Mouse (Mus musculus): ENCODE measurements around the gene Zcchc24. TPM values are rescaled to one million over a fixed set of nuclear protein-coding genes. Genes with fewer than 3 reads are reported as not detected.
A peak's percentile ranks its signal among the peaks of the same experiment; 100 is the strongest.

The Zcchc24 gene
- polyA plus RNA-seq, 1 experiment from 2014 or later = 15.2 TPM

GRCm38 (mm10) chr14:25794331-25794730, 25.5 kb upstream of the Zcchc24 start:
- Histone ChIP-seq H3K4me3 (no peak overlapping the region), H3K9me3 (no peaks in the 10 kb centered on the region), H3K27me3 (replicated peaks; ENCODE audit: low read depth, poor library complexity, severe bottlenecking) (peaks cover 10% of the 10 kb centered on the region), H3K36me3 (replicated peaks) (no peaks in the 10 kb centered on the region), H3K4me1 (peaks cover 22% of the 10 kb centered on the region), H3K27ac (replicated peaks) (no peak overlapping the region)
- 96% methylated on average over 2 of the region's 2 CpGs for WGBS
- no peak for DNase-seq (ENCODE audit: low spot score)

GRCm38 (mm10) chr14:25790768-25791302, 22.0 kb upstream of the Zcchc24 start:
- H3K9me3 ChIP-seq = no peaks in the 10 kb centered on the region
- 76% methylated on average over 6 of the region's 6 CpGs for WGBS
- no peak for DNase-seq (ENCODE audit: low spot score)

DNA sequence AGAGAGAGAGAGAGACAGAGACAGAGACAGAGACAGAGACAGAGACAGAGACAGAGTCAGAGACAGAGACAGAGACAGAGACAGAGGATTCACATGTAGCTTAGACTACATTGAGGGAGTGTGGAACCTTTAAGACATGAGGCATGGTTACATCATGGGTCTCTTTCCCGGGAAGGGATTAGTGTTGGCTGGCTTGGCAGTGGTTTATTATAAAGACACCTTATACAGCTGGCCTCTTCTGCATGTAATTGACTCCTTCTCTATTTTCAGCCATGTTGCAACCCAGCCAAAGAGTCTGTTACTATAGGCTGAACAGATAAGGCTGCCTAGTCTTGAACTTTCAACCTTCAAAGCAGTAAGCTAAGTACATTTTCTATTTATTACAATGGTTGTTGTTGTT, 21.1 kb upstream of the Zcchc24 start:
- 87% methylated on average over 1 of the region's 1 CpGs for WGBS

More at GRCm38 (mm10) chr14:25790768-25791302, 22.0 kb upstream of the Zcchc24 start:
- no peaks in the 10 kb centered on the region for H3K36me3 ChIP-seq (replicated peaks)
- H3K27me3 ChIP-seq (replicated peaks; ENCODE audit: low read depth, poor library complexity, severe bottlenecking) = 0 out of 2 replicates have a peak, but pooled peaks cover 4% of the 10 kb centered on the region
- H3K27ac ChIP-seq (replicated peaks) = no peak overlapping the region
- H3K4me1 ChIP-seq = peaks cover 24% of the 10 kb centered on the region
- H3K4me3 ChIP-seq = no peak overlapping the region

GRCm38 (mm10) chr14:25789207-25789606, 20.4 kb upstream of the Zcchc24 start:
- no peak for DNase-seq (ENCODE audit: low spot score)
- H3K27me3 ChIP-seq (replicated peaks; ENCODE audit: low read depth, poor library complexity, severe bottlenecking) = 0 out of 2 replicates have a peak, but pooled peaks cover 4% of the 10 kb centered on the region
- peaks cover 15% of the 10 kb centered on the region for H3K4me1 ChIP-seq
- H3K36me3 ChIP-seq (replicated peaks) = no peaks in the 10 kb centered on the region
- no peak overlapping the region for H3K4me3 ChIP-seq
- H3K27ac ChIP-seq (replicated peaks) = no peak overlapping the region
- no peaks in the 10 kb centered on the region for H3K9me3 ChIP-seq

More for the DNA sequence above, 21.1 kb upstream of the Zcchc24 start:
- Histone ChIP-seq H3K27me3 (replicated peaks; ENCODE audit: low read depth, poor library complexity, severe bottlenecking) (0 out of 2 replicates have a peak, but pooled peaks cover 4% of the 10 kb centered on the region), H3K4me3 (no peak overlapping the region), H3K27ac (replicated peaks) (no peak overlapping the region), H3K4me1 (peaks cover 15% of the 10 kb centered on the region), H3K36me3 (replicated peaks) (no peaks in the 10 kb centered on the region), H3K9me3 (no peaks in the 10 kb centered on the region)
- no peak for DNase-seq (ENCODE audit: low spot score)

DNA sequence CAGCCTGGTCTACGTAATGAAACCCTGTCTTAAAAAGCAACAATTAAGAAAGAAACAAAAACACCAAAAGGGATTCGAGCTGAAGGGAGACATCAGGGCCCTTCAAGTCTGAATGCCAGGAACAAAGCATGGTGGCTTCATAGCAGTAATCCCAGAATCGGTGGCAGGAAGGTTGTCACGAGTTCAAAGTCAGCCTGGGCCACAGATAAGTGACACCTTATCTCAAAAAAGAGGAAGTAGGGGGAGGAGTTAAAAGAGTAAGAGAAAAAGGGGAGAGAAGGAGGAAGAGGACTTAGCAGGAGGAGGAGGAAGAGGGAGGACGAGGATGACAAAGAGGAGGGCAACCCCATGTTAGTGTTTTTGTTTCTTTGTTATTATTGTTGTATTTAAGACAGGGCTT, 19.4 kb upstream of the Zcchc24 start:
- H3K27me3 ChIP-seq (replicated peaks; ENCODE audit: low read depth, poor library complexity, severe bottlenecking) = 0 out of 2 replicates have a peak, but pooled peaks cover 4% of the 10 kb centered on the region
- H3K36me3 ChIP-seq (replicated peaks) = no peaks in the 10 kb centered on the region
- WGBS = 75% methylated on average over 5 of the region's 5 CpGs
- no peak overlapping the region for H3K27ac ChIP-seq (replicated peaks)
- no peaks in the 10 kb centered on the region for H3K9me3 ChIP-seq
- no peak for DNase-seq (ENCODE audit: low spot score)
- H3K4me3 ChIP-seq = no peak overlapping the region
- peaks cover 21% of the 10 kb centered on the region for H3K4me1 ChIP-seq

DNA sequence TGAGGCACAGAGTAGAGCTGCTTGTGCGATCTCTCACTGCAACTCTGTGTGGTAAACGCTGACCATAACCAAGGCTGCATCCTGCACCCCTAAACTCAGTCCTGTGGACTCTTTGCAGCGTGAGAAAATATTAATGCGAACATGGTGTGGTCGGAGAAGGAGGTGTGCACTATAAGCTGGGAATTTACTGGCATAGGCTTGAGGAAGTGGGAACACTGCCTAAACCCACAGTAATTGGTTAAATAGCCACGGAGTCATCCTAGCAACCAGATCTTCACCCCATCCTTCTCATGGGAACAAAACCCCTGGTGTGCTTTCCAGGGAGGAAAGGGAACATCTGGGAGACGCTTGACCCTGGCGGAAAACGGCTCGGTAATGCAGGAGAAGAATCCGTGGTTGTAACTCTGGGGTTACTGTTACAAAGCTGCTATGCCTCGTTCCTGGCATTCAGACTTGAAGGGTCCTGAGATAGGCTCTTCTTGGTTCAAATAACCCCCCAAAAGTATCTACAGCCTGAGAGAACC, 18.6 kb upstream of the Zcchc24 start:
- no peak for DNase-seq (ENCODE audit: low spot score)
- no peaks in the 10 kb centered on the region for H3K36me3 ChIP-seq (replicated peaks)
- 75% methylated on average over 12 of the region's 12 CpGs for whole genome bisulfite sequencing
- no peaks in the 10 kb centered on the region for H3K9me3 ChIP-seq
- 0 out of 2 replicates have a peak, but pooled peaks cover 4% of the 10 kb centered on the region for H3K27me3 ChIP-seq (replicated peaks; ENCODE audit: low read depth, poor library complexity, severe bottlenecking)
- no peak overlapping the region for H3K27ac ChIP-seq (replicated peaks)
- peaks cover 28% of the 10 kb centered on the region for H3K4me1 ChIP-seq
- no peak overlapping the region for H3K4me3 ChIP-seq

- no peak overlapping the region for H3K4me3 ChIP-seq
- no peak for DNase-seq (ENCODE audit: low spot score)
- 68% methylated on average over 5 of the region's 5 CpGs for WGBS
- H3K36me3 ChIP-seq (replicated peaks) = no peaks in the 10 kb centered on the region
- peaks cover 33% of the 10 kb centered on the region for H3K4me1 ChIP-seq
- H3K27me3 ChIP-seq (replicated peaks; ENCODE audit: low read depth, poor library complexity, severe bottlenecking) = 0 out of 2 replicates have a peak, but pooled peaks cover 4% of the 10 kb centered on the region
- H3K27ac ChIP-seq (replicated peaks) = 0 out of 2 replicates have a peak overlapping the region, but pooled peaks have one; percentile 24
- no peaks in the 10 kb centered on the region for H3K9me3 ChIP-seq
Measured at GRCm38 (mm10) chr14:25786959-25787358, 18.1 kb upstream of the Zcchc24 start.

GRCm38 (mm10) chr14:25785210-25785609, 16.4 kb upstream of the Zcchc24 start:
- WGBS = 90% methylated on average over 4 of the region's 4 CpGs
- Histone ChIP-seq H3K27ac (replicated peaks) (no peak overlapping the region), H3K4me1 (peaks cover 33% of the 10 kb centered on the region), H3K27me3 (replicated peaks; ENCODE audit: low read depth, poor library complexity, severe bottlenecking) (0 out of 2 replicates have a peak, but pooled peaks cover 4% of the 10 kb centered on the region), H3K36me3 (replicated peaks) (no peaks in the 10 kb centered on the region), H3K4me3 (no peak overlapping the region), H3K9me3 (no peaks in the 10 kb centered on the region)
- DNase-seq (ENCODE audit: low spot score) = no peak

- H3K27me3 ChIP-seq (replicated peaks; ENCODE audit: low read depth, poor library complexity, severe bottlenecking) = no peaks in the 10 kb centered on the region
- no peaks in the 10 kb centered on the region for H3K9me3 ChIP-seq
- DNase-seq (ENCODE audit: low spot score) = no peak
- WGBS = 39% methylated on average over 7 of the region's 7 CpGs
- H3K36me3 ChIP-seq (replicated peaks) = no peaks in the 10 kb centered on the region
- H3K27ac ChIP-seq (replicated peaks) = peak overlapping the region; percentile 57; the same call in 1 of the 2 replicates
- H3K4me3 ChIP-seq = no peak overlapping the region
- H3K4me1 ChIP-seq = peaks cover 30% of the 10 kb centered on the region
Measured at GRCm38 (mm10) chr14:25783220-25783619, 14.4 kb upstream of the Zcchc24 start.

- peaks cover 26% of the 10 kb centered on the region for H3K4me1 ChIP-seq
- no peaks in the 10 kb centered on the region for H3K36me3 ChIP-seq (replicated peaks)
- H3K27me3 ChIP-seq (replicated peaks; ENCODE audit: low read depth, poor library complexity, severe bottlenecking) = no peaks in the 10 kb centered on the region
- H3K4me3 ChIP-seq = no peak overlapping the region
- no peak overlapping the region for H3K27ac ChIP-seq (replicated peaks)
- no peaks in the 10 kb centered on the region for H3K9me3 ChIP-seq
- WGBS = 85% methylated on average over 11 of the region's 11 CpGs
- DNase-seq (ENCODE audit: low spot score) = no peak
Measured at GRCm38 (mm10) chr14:25780601-25781000, 11.8 kb upstream of the Zcchc24 start.

- peaks cover 6% of the 10 kb centered on the region for H3K27me3 ChIP-seq (replicated peaks; ENCODE audit: low read depth, poor library complexity, severe bottlenecking)
- 56% methylated on average over 6 of the region's 6 CpGs for WGBS
- no peaks in the 10 kb centered on the region for H3K9me3 ChIP-seq
Measured at GRCm38 (mm10) chr14:25776294-25776693, 7.5 kb upstream of the Zcchc24 start.

GRCm38 (mm10) chr14:25774100-25774499, 5.3 kb upstream of the Zcchc24 start:
- WGBS = 19% methylated on average over 5 of the region's 5 CpGs
- Histone ChIP-seq H3K27me3 (replicated peaks; ENCODE audit: low read depth, poor library complexity, severe bottlenecking) (peaks cover 13% of the 10 kb centered on the region), H3K4me3 (no peak overlapping the region), H3K4me1 (peaks cover 61% of the 10 kb centered on the region), H3K27ac (replicated peaks) (peak overlapping the region; percentile 67), H3K36me3 (replicated peaks) (no peaks in the 10 kb centered on the region), H3K9me3 (no peaks in the 10 kb centered on the region)
- peak; percentile 29 for DNase-seq (ENCODE audit: low spot score)

More at GRCm38 (mm10) chr14:25776294-25776693, 7.5 kb upstream of the Zcchc24 start:
- Histone ChIP-seq H3K36me3 (replicated peaks) (no peaks in the 10 kb centered on the region), H3K4me3 (no peak overlapping the region), H3K27ac (replicated peaks) (no peak overlapping the region), H3K4me1 (peaks cover 39% of the 10 kb centered on the region)
- DNase-seq (ENCODE audit: low spot score) = no peak

- Histone ChIP-seq H3K36me3 (replicated peaks) (no peaks in the 10 kb centered on the region), H3K9me3 (no peaks in the 10 kb centered on the region), H3K4me1 (peaks cover 71% of the 10 kb centered on the region), H3K27me3 (replicated peaks; ENCODE audit: low read depth, poor library complexity, severe bottlenecking) (peaks cover 13% of the 10 kb centered on the region), H3K27ac (replicated peaks) (0 out of 2 replicates have a peak overlapping the region, but pooled peaks have one; percentile 31), H3K4me3 (no peak overlapping the region)
- 48% methylated on average over 4 of the region's 4 CpGs for WGBS
- DNase-seq (ENCODE audit: low spot score) = no peak
Measured at GRCm38 (mm10) chr14:25773039-25773438, 4.2 kb upstream of the Zcchc24 start.
